Mouse (Mus musculus) layer of hippocampus, adult 9-11 months (tissue): ENCODE measurements around the gene Scgb2b20.
"Not testable (repeated sequence)": the region's sequence is repeated elsewhere in the genome, so short reads cannot be mapped to it uniquely, and the experiment has no call there.

Experiments
- DNase-seq: peaks from one replicate; pipeline ENCODE4 v3.0.0; 2022

The Scgb2b20 gene

DNA sequence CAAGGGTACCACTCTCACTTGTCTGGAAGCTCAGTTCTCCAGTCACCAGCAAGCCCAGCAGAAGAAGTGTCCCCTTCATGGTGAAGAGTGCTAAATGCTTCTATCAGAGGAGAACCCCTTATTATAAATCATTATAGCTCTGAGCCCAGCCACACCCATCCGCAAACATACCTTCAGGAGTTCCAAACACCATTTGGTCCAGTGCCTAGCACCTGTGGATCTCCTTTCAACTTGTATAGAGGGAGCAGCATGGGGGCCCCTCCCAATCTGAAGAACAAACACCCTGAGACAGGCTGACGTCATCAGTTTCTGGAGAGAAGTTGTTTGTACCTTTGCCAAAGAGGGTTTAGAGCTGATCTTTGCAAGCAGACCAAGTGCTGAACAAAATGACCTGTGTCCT is at the start of gene Scgb2b20:
Gene Scgb2b20, minus strand, starts transcription at position 101 of the 400 bp plus-strand sequence.
- DNase-seq = not testable (repeated sequence)

DNA sequence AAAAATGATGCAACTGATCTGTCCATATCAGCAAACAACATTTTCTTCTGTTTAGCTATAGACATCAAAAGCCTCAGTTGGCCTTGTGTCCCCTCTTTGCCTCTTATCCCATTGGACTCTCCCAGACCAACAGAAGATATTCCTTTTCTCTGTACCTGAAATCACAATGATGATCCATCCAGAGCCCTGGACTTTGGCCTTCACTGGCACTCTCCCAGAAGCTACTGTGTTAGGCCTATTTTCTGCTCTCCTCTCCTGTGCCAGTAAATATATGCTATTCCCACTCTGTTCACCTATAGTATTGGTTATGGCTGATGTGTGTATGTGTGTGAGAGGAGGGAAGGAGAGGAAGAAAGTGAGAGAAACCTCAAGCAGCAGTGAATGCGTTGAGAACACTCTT is 43.6 kb upstream of the Scgb2b20 start:
- not testable (repeated sequence) for DNase-seq

DNA sequence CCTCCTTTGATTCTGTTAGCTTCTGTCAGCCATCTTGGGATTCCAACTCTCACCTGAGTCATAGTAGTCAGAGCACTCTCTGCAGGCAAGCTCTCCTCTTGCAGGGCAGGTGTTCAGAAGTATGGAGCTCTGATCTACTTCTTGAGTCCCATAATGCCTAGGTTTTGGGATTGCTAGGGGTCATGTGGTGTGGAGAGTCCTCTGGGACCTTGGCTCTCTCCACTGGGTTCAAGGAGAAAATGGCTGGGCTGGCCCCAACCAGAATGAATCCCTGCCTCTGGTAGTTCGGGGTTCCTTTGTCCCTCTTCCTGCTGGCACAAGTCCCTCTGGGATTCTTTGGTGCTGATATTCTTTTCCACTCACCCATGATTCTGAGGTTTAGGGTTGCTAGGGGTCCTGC is 35.5 kb upstream of the Scgb2b20 start:
- no peak for DNase-seq

GRCm38 (mm10) chr7:33399749-33400148 is 33.6 kb upstream of the Scgb2b20 start:
- not testable (repeated sequence) for DNase-seq

GRCm38 (mm10) chr7:33372934-33373333 is 6.8 kb upstream of the Scgb2b20 start, which contains the start of gene Scgb1b20:
TSS of gene Scgb1b20 (plus strand) at chr7:33373234.
- not testable (repeated sequence) for DNase-seq
